Mouse (Mus musculus) brain, embryonic 18.5 days (tissue): ENCODE measurements around the gene Rfx2.
A peak's percentile ranks its signal among the peaks of the same experiment; 100 is the strongest.

Experiments used
- DNase-seq: peaks from one replicate; pipeline ENCODE4 v3.0.0-alpha.2; 2012; ENCODE audit warnings: low read depth, low spot score

The Rfx2 gene

DNA sequence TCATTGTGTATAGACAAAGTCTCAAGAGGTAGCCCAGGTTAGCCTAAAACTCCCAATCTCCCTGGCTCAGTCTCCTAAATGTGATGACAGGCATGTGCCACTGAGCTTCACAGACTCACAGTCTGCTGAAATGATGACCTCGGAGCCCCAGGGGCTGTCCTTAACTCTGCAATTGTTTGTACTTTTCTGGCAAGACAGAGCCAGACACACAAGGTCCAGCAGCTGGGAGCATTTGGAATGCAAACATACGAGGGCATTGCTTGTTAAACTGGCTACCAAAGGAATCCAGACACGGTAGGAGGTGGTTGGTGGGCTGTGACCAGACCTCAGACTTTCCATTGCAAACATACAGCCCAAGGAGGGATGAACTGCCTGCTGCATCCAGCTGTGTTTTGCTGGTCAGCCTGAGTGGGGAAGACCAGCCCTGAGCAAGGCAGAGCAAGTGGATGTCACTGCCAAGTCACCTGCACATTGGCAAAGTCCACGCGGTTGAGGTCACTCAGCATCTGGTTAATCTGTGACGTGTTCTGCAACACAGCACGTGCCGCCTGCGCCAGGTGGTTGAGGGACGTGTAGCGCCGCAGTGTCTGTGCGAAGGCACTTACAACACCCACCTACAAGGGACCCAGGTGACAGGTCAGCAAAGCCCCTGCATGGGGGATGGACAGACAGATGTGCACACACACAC, 50.4 kb downstream of the Rfx2 start:
- no peak for DNase-seq

DNA sequence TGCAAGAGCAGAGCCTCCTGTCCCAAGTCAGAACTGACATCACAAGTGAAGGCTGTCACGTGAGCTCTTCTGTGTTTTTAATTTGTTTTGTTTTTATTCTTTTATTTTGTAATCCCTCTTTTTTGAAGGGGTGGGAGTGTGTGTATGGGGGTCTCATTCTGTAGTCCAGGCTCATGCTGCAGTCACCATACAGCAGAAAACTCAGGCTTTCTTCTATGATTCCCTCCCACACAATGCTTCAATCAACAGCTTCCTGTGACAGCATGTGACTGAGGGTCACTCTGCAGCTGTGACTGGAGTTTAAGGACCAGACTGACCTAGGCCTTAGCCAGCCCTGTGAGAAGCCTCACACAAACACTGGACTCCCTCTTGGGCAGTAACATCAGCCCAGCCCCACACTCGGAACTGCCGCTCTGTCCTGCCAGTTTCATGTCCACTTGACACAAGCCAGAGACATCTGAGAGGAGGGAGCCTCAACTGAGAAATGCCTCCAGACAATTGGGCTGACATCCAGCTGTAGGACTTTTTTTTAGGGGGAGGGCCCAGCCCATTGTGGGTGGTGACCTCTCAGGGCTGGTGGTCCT, 51.9 kb downstream of the Rfx2 start:
- DNase-seq = no peak

DNA sequence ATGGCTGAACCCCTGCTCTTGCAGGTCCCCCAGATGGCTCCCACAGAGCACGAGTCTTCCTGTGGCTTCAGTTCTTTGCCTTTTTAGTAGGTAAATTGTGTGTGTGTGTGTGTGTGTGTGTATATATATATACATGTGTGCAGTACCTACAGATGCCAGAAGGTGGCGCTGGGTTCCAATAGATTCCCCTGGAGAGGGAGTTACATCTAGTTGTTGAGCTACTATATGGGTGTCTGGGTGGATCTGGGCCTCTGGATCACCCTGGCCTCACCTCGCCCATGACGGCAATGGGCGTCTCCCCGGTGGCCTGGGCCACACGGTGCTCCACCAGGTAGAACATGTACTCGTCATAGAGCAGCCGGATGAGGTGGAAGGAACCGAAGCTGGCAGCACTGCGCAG, 53.2 kb downstream of the Rfx2 start:
- DNase-seq = no peak

DNA sequence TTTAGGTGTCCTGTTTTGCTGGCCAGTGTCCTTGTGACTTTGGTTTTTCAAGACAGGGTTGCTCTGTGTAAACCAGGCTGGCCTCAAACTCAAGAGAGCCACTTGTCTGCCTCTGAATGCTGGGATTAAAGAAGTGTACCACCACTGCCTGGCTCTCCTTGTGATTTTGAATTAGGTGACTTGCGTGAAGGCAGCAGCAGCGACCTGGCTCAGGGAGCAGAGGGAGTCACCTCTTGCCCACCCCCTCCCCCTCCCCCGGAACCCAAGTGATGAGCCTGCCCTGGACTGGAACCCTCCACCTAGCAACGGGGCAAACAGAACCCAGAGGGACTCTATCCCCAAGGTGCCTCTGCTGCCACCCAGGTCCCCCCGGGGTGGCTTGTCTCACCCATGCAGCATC, 60.9 kb downstream of the Rfx2 start, which contains the start of gene Prr22:
Gene Prr22, plus strand, starts transcription at position 301 of the 400 bp plus-strand sequence.
- DNase-seq = no peak

GRCm38 (mm10) chr17:56768941-56769340, 61.9 kb downstream of the Rfx2 start:
- no peak for DNase-seq

DNA sequence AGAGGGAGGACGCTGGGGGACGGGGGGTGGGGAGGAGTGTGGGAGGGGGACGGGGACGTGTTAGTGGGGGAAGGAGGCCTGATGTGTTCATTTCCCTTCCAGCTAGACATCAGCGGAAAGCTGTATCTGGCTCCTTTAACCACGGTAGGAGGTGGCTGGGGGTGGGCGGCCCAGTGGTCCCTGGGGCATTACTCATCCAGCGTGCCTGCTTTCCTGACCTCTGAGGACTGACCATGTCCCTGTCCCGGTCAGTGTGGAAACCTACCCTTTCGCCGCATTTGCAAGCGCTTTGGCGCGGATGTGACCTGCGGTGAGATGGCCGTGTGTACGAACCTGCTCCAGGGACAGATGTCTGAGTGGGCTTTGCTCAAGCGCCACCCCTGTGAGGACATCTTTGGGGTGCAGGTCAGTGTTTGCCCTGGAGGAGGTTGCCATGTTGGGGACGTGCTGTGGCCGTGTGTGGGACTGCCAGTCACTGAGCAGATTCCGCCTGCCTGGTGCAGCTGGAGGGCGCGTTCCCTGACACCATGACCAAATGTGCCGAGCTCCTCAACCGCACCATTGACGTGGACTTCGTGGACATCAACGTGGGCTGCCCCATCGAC, 63.2 kb downstream of the Rfx2 start:
- no peak for DNase-seq

- DNase-seq = no peak
These were observed 64.0 kb downstream of the Rfx2 start for GRCm38 (mm10) chr17:56766631-56767405.

DNA sequence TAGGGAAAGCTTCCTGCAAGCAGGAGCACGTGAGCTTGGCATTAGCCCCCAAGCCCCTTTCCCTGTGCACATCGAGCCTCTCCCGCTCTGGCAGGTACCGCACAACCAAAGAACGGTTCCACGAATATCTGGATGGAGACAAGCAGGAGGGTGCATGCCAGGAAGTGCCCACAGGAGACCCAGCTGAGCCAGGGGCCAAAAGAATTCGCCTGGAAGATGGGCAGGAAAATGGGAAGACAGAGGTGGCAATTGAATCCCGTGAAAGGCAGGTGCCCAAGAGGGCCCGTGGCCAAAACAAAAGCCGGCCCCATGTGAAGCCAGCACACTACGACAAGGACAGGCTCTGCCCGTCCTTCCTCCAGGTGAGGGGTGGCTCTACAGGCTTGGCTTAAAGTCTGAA, 65.4 kb downstream of the Rfx2 start:
- no peak for DNase-seq

DNA sequence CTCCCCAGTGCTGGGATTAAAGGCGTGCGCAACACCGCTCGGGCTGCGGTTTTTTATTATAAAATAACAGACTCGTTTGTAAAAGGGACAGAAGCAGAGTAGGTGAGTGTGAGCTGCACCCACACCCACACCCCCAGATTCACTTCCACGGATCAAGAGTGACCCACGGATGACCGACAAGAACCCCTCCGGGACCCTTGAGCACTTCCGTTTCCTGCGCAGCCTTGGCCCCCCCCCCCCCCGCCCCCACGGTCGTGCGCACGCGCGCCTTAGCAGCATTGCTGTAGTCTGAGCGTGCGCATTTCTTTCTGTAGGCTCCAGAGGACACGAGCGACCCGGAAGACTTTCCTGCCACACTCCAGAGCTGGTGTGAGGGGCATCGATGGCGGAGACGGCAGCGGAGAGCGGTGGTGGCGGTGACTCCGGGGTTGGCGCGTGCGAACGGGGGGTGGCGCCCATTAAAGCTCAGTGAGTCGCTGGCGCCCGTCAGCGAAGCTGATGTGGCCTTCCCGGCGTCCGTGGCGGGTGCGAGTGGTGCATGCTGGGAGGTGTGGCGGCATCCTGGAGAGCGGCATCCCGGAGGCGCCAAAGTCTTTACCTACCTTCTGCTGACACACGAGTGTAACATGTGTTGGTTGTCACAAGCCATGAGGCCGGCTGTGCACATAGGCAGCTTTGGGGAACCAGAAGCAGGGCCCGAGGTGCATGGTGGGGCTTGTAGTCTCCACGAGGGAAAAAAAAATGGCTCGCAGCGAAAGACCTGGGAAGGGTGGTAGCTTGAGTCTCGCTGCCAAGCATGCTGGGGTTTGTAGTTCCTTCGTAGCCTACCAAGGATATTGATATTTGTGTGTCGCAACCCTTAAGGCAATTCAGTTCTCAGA, 66.1 kb downstream of the Rfx2 start, which contains the start of gene Dus3l:
Gene Dus3l, plus strand, starts transcription at position 284 of the 881 bp plus-strand sequence.
- peak; percentile 84 for DNase-seq

DNA sequence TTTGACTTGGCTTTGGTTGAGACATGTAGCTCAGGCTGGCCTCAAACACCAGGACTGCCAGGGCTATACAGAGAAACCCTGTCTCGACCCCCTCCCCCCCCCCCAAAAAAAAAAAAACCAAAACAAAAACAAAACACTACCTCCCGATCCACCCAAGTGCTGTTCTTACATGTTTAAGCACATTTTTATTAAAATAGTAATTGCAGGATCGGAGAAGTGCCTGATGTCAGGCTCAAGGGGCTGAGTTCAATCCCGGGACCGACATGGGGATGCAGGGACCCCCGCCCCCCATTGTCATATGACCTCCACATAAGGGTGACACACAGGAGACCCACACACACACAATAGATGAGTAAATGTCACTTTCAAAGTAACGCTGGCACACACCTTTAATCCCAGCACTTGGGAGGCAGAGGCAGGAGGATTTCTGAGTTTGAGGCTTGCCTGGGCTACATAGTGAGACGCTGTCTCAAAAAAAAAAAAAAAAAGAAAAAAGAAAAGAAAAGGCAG, 67.0 kb downstream of the Rfx2 start:
- DNase-seq = no peak

- DNase-seq = no peak
These were observed 67.8 kb downstream of the Rfx2 start for GRCm38 (mm10) chr17:56762769-56763731.

- DNase-seq = peak; percentile 72
These were observed 68.8 kb downstream of the Rfx2 start for GRCm38 (mm10) chr17:56761991-56762410.

DNA sequence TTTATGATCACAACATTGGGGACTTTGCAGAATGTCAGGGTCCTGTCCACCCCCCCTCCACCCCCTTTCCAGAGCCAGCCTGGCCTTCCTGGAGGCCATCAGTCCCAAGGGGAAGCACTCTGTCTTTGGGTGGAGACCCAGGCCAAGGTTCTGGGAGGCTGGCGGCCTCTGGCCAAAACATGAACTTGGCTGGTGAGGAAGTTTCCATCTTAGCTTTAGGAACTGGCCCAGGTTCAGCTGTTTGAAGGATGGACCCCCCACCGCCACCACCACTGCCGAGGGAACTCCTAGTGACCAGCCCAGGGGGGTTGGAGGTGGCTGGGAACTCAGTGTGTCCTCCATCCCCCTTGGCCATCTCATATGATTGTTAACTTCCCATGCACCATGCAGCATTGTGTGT, 69.7 kb downstream of the Rfx2 start:
- DNase-seq = no peak

DNA sequence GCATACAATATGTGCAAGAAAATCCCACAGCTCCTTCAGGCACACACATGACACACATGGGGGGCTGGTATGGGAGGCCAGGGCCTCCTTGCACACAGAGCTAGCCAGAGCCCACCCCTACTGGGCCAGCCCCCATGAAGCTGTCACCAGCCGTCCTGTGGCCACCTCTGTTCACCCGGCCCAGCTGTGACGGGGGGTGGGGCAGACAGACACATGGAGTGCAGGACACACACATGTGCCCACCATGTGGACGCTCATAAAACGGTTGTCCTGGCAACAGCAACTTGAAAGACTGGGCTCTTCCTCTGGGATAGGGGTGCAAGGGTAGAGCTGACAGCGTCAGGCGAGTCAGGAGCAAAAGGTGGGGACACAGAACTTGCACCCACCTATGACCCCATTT, 71.6 kb downstream of the Rfx2 start:
- no peak for DNase-seq

GRCm38 (mm10) chr17:56758132-56758531, 72.7 kb downstream of the Rfx2 start:
- no peak for DNase-seq

DNA sequence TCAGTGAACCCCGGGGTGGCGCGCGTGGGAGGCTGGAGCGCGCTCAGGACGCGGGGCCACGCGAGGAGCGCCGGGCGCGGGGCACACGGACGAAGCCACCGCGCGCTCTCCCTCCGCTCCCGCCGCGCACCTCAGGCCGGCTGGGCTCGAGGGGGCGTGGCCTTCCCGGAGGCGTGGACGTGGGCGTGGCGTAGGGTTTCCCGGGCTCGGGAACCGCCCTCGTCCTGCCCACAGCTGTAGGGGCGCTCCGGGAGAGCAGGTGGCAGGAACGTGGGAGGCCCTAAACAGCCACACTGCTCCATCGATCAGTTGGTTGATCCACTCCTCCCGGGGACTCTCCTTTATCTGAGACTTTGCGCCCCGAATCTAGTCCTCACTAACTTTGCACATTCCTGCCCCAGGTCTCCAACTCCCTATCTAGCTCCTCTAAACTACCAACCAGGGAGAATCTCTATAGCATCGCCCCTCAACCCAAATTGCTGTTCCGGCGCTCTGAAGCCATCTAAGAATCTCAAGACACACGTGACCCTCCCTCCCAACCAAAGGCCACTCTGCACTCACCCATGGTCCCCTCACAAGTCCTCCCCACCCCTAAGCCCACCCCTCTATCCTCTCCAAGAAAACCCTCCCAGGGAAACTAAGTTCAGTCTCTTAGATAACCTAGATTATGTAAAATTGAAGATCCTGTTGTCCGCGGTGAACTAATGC, 73.2 kb downstream of the Rfx2 start, which contains the start of gene Nrtn:
Gene Nrtn, minus strand, starts transcription at position 115 of the 708 bp plus-strand sequence.
- DNase-seq = no peak

GRCm38 (mm10) chr17:56756703-56757399, 74.0 kb downstream of the Rfx2 start:
- DNase-seq = no peak
